Mouse (Mus musculus): ENCODE results near the gene Neurl1a. TPM values are rescaled to one million over a fixed set of nuclear protein-coding genes. Genes with fewer than 3 reads are reported as not detected.

Neurl1a gene
- total RNA-seq, 2 experiments from 2014 or later, result 0.74 to 1.2 TPM

GRCm38 (mm10) chr19:47168223-47168622, 10.4 kb upstream of the Neurl1a start:
- peak; percentile 23 for DNase-seq

- peak; percentile 90 for DNase-seq
Observed at GRCm38 (mm10) chr19:47168793-47169412, 9.7 kb upstream of the Neurl1a start.

GRCm38 (mm10) chr19:47174515-47174914, 4.1 kb upstream of the Neurl1a start:
- peak; percentile 24 for DNase-seq

- no peak for DNase-seq
Observed at GRCm38 (mm10) chr19:47175472-47175871, 3.1 kb upstream of the Neurl1a start.

GRCm38 (mm10) chr19:47176916-47177505, 1.6 kb upstream of the Neurl1a start:
- no peak for DNase-seq

- peak; percentile 27 for DNase-seq
Observed at GRCm38 (mm10) chr19:47178001-47178400, 619 bp upstream of the Neurl1a start.

GRCm38 (mm10) chr19:47179272-47179809, 721 bp downstream of the Neurl1a start:
- DNase-seq, result peak; percentile 19

- DNase-seq, result no peak
Observed at GRCm38 (mm10) chr19:47180011-47180410, 1.4 kb downstream of the Neurl1a start.

GRCm38 (mm10) chr19:47184221-47184620, 5.6 kb downstream of the Neurl1a start:
- DNase-seq, result no peak

- DNase-seq, result no peak
Observed at GRCm38 (mm10) chr19:47184736-47185135, 6.1 kb downstream of the Neurl1a start.

- DNase-seq, result no peak
Observed at GRCm38 (mm10) chr19:47186514-47187275, 8.1 kb downstream of the Neurl1a start.

- DNase-seq, result no peak
Observed at GRCm38 (mm10) chr19:47188515-47189128, 10.0 kb downstream of the Neurl1a start.

GRCm38 (mm10) chr19:47192158-47192557, 13.5 kb downstream of the Neurl1a start:
- no peak for DNase-seq

- no peak for DNase-seq
Observed at GRCm38 (mm10) chr19:47198671-47199350, 20.2 kb downstream of the Neurl1a start.

- DNase-seq, result no peak
Observed at GRCm38 (mm10) chr19:47201972-47202371, 23.4 kb downstream of the Neurl1a start.

GRCm38 (mm10) chr19:47202429-47202828, 23.8 kb downstream of the Neurl1a start:
- DNase-seq, result no peak

GRCm38 (mm10) chr19:47203042-47203441, 24.4 kb downstream of the Neurl1a start:
- DNase-seq, result no peak

- no peak for DNase-seq
Observed at GRCm38 (mm10) chr19:47204653-47205052, 26.0 kb downstream of the Neurl1a start.

- no peak for DNase-seq
Observed at GRCm38 (mm10) chr19:47206126-47206525, 27.5 kb downstream of the Neurl1a start.

- no peak for DNase-seq
Observed at GRCm38 (mm10) chr19:47210432-47210831, 31.8 kb downstream of the Neurl1a start.

GRCm38 (mm10) chr19:47211609-47212312, 33.1 kb downstream of the Neurl1a start:
- no peak for DNase-seq

- no peak for DNase-seq
Observed at GRCm38 (mm10) chr19:47212401-47212800, 33.8 kb downstream of the Neurl1a start.
